Mouse (Mus musculus): ENCODE results near the gene Rmdn2. TPM values are rescaled to one million over a fixed set of nuclear protein-coding genes. Genes with fewer than 3 reads are reported as not detected.

Gene Rmdn2
- polyA plus RNA-seq, 1 experiment: 10.3 TPM

DNA sequence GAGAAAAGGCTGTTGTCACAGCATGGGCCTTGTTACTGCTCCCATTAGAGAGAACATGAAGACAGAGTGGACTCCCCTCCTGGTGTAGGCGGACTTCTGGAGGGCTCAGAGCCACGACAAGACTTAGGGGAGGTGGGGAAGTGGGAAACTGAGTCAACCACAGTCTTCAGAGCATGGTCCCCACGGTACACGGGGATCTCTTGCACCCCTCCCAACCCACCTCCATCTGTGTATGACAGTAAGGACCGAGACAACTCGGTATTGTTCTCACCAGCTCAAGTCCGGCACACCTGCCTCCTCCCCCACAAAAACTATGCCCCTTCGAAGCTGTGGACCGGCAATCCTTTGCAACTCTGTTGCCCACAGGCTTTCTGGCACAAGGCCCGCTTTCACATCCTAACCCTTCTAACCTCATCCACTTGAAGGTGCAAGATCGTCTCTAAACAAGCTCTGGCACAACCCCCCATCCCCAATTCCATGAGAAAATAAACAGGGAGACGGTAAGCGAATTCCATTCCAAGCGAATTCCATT, 116.5 kb downstream of the Rmdn2 start:
- Histone ChIP-seq H3K4me3 (ENCODE audit: insufficient read depth, low read length) (no peak overlapping the region), H3K27ac (ENCODE audit: insufficient read depth, low read length) (no peak overlapping the region), H3K4me1 (ENCODE audit: control insufficient read depth, insufficient read depth, low read length) (no peaks in the 10 kb centered on the region)
- TF ChIP-seq CTCF (IDR thresholded peaks at IDR 0.05; ENCODE audit: extremely low read depth, insufficient read depth, low read length) (no peak), POLR2A (IDR thresholded peaks at IDR 0.05; ENCODE audit: extremely low read depth, insufficient read depth, low read length) (no peak)

DNA sequence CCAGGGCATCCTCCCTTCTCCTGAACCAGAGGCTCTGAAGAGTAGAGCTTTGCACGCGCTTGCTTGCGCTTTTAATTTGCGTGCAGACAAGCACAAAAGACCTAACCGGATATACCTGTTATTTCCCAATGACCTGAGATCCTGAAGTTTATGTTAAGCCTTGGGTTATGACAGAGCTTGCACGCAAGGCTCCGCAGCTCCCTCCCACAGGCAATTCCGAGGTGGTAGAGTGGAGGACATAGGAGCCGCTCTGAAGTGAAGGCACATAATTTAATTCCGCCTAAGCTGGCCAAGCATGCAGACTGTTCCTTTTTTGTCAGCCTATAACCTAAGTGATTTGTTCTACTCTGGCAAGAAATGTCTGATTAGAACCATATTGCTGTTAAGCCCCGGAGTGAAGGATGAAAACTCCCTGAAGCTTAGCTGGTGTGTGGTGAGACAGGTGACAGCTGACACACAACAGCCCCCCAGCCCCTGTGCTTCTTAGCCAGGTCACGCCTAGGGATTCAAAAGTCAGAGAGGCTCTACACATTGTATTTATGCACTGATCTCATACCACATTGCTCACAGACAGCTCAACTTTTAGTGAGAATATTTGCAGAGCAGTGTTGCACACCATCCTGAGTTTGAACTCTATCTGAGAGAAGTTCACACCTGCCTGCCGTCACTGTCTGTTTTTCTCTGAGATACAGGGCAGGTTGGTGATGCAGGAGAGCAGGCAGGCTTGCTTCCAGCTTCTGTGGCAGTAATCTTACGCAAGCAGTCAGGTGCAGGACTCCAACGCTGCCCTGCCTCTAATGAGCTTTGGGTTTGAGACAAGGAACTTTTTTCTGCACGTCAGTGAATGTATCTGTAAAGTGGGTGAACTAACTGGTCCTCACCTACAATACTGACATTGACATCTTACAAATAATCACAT, 117.2 kb downstream of the Rmdn2 start:
- H3K4me1 ChIP-seq (ENCODE audit: control insufficient read depth, insufficient read depth, low read length): no peaks in the 10 kb centered on the region
- no peak overlapping the region for H3K27ac ChIP-seq (ENCODE audit: insufficient read depth, low read length)
- no peak overlapping the region for H3K4me3 ChIP-seq (ENCODE audit: insufficient read depth, low read length)
- TF ChIP-seq POLR2A (IDR thresholded peaks at IDR 0.05; ENCODE audit: extremely low read depth, insufficient read depth, low read length) (no peak), CTCF (IDR thresholded peaks at IDR 0.05; ENCODE audit: extremely low read depth, insufficient read depth, low read length) (no peak)

DNA sequence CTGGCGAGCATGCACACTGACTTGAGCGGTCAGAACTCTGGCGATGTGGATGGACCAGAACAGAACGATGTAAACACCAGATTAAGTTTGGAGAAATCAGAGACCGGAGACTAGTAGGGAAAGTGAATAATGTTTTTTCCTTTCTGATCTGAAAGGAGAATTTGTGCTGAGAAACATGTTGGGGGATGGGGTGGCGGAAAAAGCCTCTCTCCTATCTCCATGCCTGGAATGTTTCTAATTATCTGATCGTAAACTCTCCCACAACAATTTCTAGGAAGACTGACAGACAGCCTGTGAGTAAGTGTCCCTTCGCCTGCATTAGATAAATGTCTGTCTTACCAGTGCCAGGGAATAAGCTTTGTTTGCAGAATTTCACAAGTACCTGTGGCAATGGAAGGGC, 119.3 kb downstream of the Rmdn2 start:
- TF ChIP-seq POLR2A (IDR thresholded peaks at IDR 0.05; ENCODE audit: extremely low read depth, insufficient read depth, low read length): no peak
- TF ChIP-seq CTCF (IDR thresholded peaks at IDR 0.05; ENCODE audit: extremely low read depth, insufficient read depth, low read length): no peak

DNA sequence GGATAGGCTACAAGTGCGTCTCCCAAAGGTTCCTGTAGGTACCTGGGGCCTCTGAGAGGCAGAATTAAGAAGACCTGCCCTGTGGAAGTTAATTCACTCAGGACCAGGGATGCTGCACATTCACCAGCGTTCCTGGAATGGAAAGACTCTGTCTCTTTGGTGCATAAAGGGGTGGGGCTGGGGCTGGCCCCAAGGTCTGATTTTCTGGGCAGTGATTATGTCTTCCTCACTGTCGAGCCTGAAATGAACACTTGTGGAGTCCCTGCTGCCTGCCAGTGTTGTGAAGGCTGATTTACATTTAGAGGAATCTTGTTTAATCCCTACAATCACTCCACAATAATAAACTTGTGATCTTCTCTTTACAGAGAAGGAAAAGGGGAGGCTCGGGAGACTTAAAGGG, 121.4 kb downstream of the Rmdn2 start:
- TF ChIP-seq CTCF (IDR thresholded peaks at IDR 0.05; ENCODE audit: extremely low read depth, insufficient read depth, low read length) (no peak), POLR2A (IDR thresholded peaks at IDR 0.05; ENCODE audit: extremely low read depth, insufficient read depth, low read length) (no peak)
- Histone ChIP-seq H3K4me3 (ENCODE audit: insufficient read depth, low read length) (no peak overlapping the region), H3K27ac (ENCODE audit: insufficient read depth, low read length) (no peak overlapping the region), H3K4me1 (ENCODE audit: control insufficient read depth, insufficient read depth, low read length) (no peaks in the 10 kb centered on the region)

More for the DNA sequence above, 119.3 kb downstream of the Rmdn2 start:
- Histone ChIP-seq H3K4me3 (ENCODE audit: insufficient read depth, low read length) (no peak overlapping the region), H3K27ac (ENCODE audit: insufficient read depth, low read length) (no peak overlapping the region), H3K4me1 (ENCODE audit: control insufficient read depth, insufficient read depth, low read length) (no peaks in the 10 kb centered on the region)

DNA sequence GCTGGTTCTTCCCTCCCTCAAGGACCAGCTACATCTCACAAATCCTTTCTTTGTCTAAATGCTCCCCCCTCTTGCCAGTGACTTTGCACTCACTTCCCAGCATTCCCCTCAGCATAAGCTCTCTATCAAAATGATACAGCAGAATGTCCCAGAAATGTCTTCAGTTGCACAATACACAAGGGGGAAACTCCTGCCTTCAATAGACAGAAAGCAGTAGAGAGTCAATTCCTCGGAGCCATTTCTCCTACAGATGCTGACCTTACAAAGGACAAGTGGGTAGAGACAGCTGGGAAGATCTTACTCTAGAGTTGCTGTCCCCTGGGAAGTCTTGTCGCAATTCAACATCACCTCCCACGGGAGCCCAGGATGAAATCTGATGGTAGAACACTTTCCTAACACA, 125.9 kb downstream of the Rmdn2 start:
- Histone ChIP-seq H3K4me1 (ENCODE audit: control insufficient read depth, insufficient read depth, low read length) (no peaks in the 10 kb centered on the region), H3K4me3 (ENCODE audit: insufficient read depth, low read length) (no peak overlapping the region), H3K27ac (ENCODE audit: insufficient read depth, low read length) (no peak overlapping the region)
- no peak for TF ChIP-seq CTCF (IDR thresholded peaks at IDR 0.05; ENCODE audit: extremely low read depth, insufficient read depth, low read length)
- no peak for TF ChIP-seq POLR2A (IDR thresholded peaks at IDR 0.05; ENCODE audit: extremely low read depth, insufficient read depth, low read length)

DNA sequence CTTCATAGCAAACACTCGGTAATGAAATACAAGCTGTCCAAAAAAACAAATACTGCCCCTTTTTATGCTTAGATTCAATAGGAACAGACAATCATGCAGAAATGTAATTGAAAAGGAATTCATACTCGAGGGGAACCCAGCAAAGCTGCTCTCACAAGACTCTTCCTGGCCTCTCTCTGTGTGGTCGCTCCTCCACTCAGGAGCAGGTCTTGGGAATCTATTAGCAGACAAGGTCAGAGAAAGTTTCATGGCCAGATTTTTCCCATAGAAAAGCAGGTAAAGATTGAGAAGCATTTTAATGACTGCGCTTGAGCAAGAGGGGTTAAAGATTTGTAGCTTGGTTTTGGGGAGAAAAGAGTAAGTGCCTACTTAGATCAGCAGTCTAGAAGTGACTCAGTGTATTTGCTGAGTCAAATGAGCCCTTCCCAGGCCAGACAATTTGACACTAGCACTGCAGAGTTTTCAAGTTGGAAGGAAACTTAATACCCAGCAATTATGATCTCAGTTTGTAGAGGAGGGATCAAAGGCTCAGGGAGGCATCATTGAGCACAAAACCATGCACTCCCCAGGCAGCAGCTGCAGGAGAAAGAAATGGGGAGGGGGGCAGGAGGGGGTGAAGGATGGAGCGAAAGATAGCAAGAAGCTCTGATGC, 127.3 kb downstream of the Rmdn2 start:
- no peak for TF ChIP-seq POLR2A (IDR thresholded peaks at IDR 0.05; ENCODE audit: extremely low read depth, insufficient read depth, low read length)
- TF ChIP-seq CTCF (IDR thresholded peaks at IDR 0.05; ENCODE audit: extremely low read depth, insufficient read depth, low read length): no peak
- no peak overlapping the region for H3K27ac ChIP-seq (ENCODE audit: insufficient read depth, low read length)
- no peaks in the 10 kb centered on the region for H3K4me1 ChIP-seq (ENCODE audit: control insufficient read depth, insufficient read depth, low read length)
- no peak overlapping the region for H3K4me3 ChIP-seq (ENCODE audit: insufficient read depth, low read length)

DNA sequence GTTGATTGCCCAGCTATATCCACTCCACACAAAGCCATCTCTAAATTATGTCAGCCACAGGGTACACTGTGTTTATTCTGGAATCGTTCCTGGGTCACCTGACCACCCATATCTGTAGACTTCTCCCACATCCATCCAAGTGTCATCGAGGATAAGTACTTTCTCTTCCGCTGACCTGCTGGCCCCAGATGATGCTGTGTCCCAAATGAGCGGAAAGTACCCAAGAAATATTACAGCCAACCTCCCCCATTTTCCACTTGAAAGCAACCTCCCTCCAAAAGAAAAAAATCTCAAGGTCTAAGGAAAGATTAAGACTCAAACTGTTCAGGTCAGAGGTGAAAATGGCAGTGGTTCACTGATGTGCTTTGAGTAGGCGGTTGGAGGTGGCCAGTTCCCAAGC, 131.0 kb downstream of the Rmdn2 start:
- no peak overlapping the region for H3K27ac ChIP-seq (ENCODE audit: insufficient read depth, low read length)
- H3K4me3 ChIP-seq (ENCODE audit: insufficient read depth, low read length): no peak overlapping the region
- TF ChIP-seq CTCF (IDR thresholded peaks at IDR 0.05; ENCODE audit: extremely low read depth, insufficient read depth, low read length) (no peak), POLR2A (IDR thresholded peaks at IDR 0.05; ENCODE audit: extremely low read depth, insufficient read depth, low read length) (no peak)
- H3K4me1 ChIP-seq (ENCODE audit: control insufficient read depth, insufficient read depth, low read length): no peaks in the 10 kb centered on the region

Other genes with a start within 250 kb of the Rmdn2 start
- gene Cyp1b1, start 103.2 kb downstream of the Rmdn2 start, polyA plus RNA-seq (2012; rRNA removed): 1.5 and 2.0 TPM in 2 replicates

All from cortical plate, adult 2 months (tissue).